Mouse (Mus musculus): ENCODE measurements around the gene Atl1.

GRCm38 (mm10) chr12:69995382-69995781, 103.0 kb downstream of the Atl1 start:
- TF ChIP-seq MEF2A (IDR thresholded peaks at IDR 0.05; ENCODE audit: extremely low read depth, insufficient replicate concordance, low read depth, low read length, poor library complexity, severe bottlenecking): no peak
- no peak for TF ChIP-seq CTCF (IDR thresholded peaks at IDR 0.05 in 2 of 3, conservative IDR thresholded peaks at IDR 0.05 in 1 of 3; ENCODE audit: control insufficient read depth in 1 of 3, insufficient read depth in 1 of 3, low read depth in 2 of 3, low read length in 3 of 3, poor library complexity in 1 of 3, severe bottlenecking in 1 of 3)
- no peak for TF ChIP-seq ELF1 (IDR thresholded peaks at IDR 0.05; ENCODE audit: low read depth, low read length)
- no peak for TF ChIP-seq USF1 (IDR thresholded peaks at IDR 0.05; ENCODE audit: low read depth, low read length)
- no peak for TF ChIP-seq POLR2A (IDR thresholded peaks at IDR 0.05; ENCODE audit: control insufficient read depth in 1 of 2, insufficient read depth in 1 of 2, low read depth in 1 of 2, low read length in 2 of 2, poor library complexity in 1 of 2)
- no peak for TF ChIP-seq GATA1 (IDR thresholded peaks at IDR 0.05; ENCODE audit: low read depth, low read length)
- TF ChIP-seq TCF12 (IDR thresholded peaks at IDR 0.05; ENCODE audit: low read depth, low read length): no peak
- no peak for TF ChIP-seq EP300 (IDR thresholded peaks at IDR 0.05; ENCODE audit: low read depth in 1 of 2, low read length in 2 of 2)
- TF ChIP-seq BHLHE40 (IDR thresholded peaks at IDR 0.05; ENCODE audit: borderline replicate concordance, low read depth, low read length): no peak
